Mouse (Mus musculus) thymus, adult 2 months (tissue): ENCODE measurements around the gene Foxa3.

Experiments
- CTCF ChIP-seq: fragments of 200-500 bp; IDR thresholded peaks from 2 replicates; pipeline ENCODE4 v1.5.1; 2012; ENCODE audit warnings: mild to moderate bottlenecking, control low read depth, low read length, moderate library complexity, borderline replicate concordance; ENCODE audit not compliant: control insufficient read depth, poor library complexity, insufficient read depth; ENCODE audit errors: extremely low read depth
- POLR2A ChIP-seq: fragments of 200-500 bp; IDR thresholded peaks from 2 replicates; pipeline ENCODE4 v1.6.1; 2012; ENCODE audit warnings: mild to moderate bottlenecking, low read length, control low read depth, moderate library complexity; ENCODE audit not compliant: control insufficient read depth, poor library complexity, insufficient read depth; ENCODE audit errors: extremely low read depth

- TF ChIP-seq CTCF (no peak), POLR2A (no peak)
These were observed 24.7 kb upstream of the Foxa3 start for GRCm38 (mm10) chr7:19048006-19048527.
